Mouse (Mus musculus): Measurements from ENCODE around the gene Ifnk. TPM values are rescaled to one million over a fixed set of nuclear protein-coding genes. Genes with fewer than 3 reads are reported as not detected.

Ifnk gene
- polyA plus RNA-seq (2014; fragmentation: Illumina TruSeq; extraction: RNeasy Lipid Tissue Mini Kit (QIAGEN cat#74804); ENCODE audit: low read depth, low replicate concordance): not detected

GRCm38 (mm10) chr4:35151756-35152155 lies at the start of gene Ifnk:
Gene Ifnk (plus strand): TSS chr4:35152056.

DNA sequence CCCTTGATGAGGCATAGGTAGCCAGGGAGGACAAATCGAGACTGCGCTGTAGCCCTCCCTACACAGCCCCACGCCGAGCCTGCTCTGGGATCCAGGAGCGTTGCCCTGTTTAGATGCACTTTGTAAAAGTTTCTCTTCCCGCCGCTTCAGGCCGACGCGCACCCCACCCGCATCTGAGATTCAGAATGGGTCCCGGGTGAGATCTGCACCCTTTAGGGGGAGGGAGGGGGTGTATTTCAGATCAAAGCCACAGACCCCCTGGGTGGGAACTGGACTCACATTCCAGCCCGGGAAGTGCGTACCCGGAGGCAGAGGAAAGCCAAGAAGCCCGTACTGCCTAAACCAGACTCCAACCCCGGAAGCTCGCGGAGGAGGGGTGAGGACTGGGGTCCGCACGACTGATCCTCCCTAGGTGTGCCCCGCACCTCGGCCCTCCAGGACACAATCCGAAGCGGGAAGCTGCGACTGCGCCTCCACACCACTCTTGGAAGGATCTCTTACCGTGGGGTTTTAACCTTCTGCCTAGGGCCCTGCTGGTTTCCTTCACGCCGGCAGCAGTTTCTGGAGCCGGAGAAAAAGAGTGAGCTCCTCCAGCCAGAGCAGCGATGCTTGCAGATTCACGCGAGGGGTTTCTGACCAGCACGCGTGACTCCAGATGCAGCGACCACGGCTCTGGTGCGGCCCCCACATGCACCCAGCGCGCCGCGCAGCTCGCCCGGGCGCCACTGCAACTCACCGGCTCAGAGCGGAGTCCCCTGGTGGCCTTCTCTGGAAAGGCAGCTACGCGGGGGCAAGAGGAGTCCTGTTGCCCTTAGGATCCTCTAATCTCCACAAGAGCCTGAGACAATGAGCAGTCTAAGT lies 5.1 kb downstream of the Ifnk start, which contains the start of gene Mob3b:
TSS of gene Mob3b (minus strand) at position 734 of the 861 bp plus-strand sequence.

Other genes starting within 250 kb of the Ifnk start
- 21.7 TPM for gene Mob3b, start 5.4 kb downstream of the Ifnk start, polyA plus RNA-seq (2014; fragmentation: Illumina TruSeq; extraction: RNeasy Lipid Tissue Mini Kit (QIAGEN cat#74804); ENCODE audit: low read depth, low replicate concordance)
- 12.6 TPM for gene C9orf72, start 74.1 kb downstream of the Ifnk start, polyA plus RNA-seq (2014; fragmentation: Illumina TruSeq; extraction: RNeasy Lipid Tissue Mini Kit (QIAGEN cat#74804); ENCODE audit: low read depth, low replicate concordance)